Mouse (Mus musculus) embryonic facial prominence, embryonic 11.5 days (tissue): ENCODE data around the gene Smad3. TPM values are rescaled to one million over a fixed set of nuclear protein-coding genes. Genes with fewer than 3 reads are reported as not detected.

Experiments
- ATAC-seq: fragments of 200-750 bp; cut with Nextera tagmentation; replicated peaks from 2 replicates; pipeline ENCODE4 v1.8.0; 2017; ENCODE audit warnings: low read depth; ENCODE audit not compliant: insufficient number of reproducible peaks, low FRiP score, low TSS enrichment
- DNase-seq: peaks from one replicate; pipeline ENCODE4 v3.0.0-alpha.2; 2015; ENCODE audit warnings: low spot score
- H3K27ac ChIP-seq: fragments of 300-500 bp; sonication (generic); replicated peaks from 2 replicates; pipeline ENCODE4 v1.5.1; 2014; ENCODE audit warnings: mild to moderate bottlenecking, low read depth, low read length, control low read depth
- H3K27me3 ChIP-seq: fragments of 300-500 bp; sonication (generic); 2 replicates; pipeline ENCODE4 v1.6.1; 2014; ENCODE audit warnings: mild to moderate bottlenecking, low read length, moderate library complexity, mixed read lengths; ENCODE audit not compliant: control insufficient read depth, insufficient read depth
- H3K36me3 ChIP-seq: fragments of 300-500 bp; sonication (generic); replicated peaks from 2 replicates; pipeline ENCODE4 v1.6.1; 2014; ENCODE audit warnings: low read depth, mild to moderate bottlenecking, low read length, moderate library complexity, mixed read lengths; ENCODE audit not compliant: control insufficient read depth, insufficient read depth
- H3K4me1 ChIP-seq: fragments of 300-500 bp; sonication (generic); 2 replicates; pipeline ENCODE4 v1.6.1; 2014; ENCODE audit warnings: low read length, mixed read lengths; ENCODE audit not compliant: control insufficient read depth, insufficient read depth
- H3K4me2 ChIP-seq: fragments of 300-500 bp; sonication (generic); 2 replicates; pipeline ENCODE4 v1.6.1; 2014; ENCODE audit warnings: low read depth, mild to moderate bottlenecking, control low read depth, low read length, moderate library complexity
- H3K4me3 ChIP-seq: fragments of 300-500 bp; sonication (generic); 2 replicates; pipeline ENCODE4 v1.5.1; 2014; ENCODE audit warnings: low read depth, low read length, control low read depth
- H3K9ac ChIP-seq: fragments of 300-500 bp; sonication (generic); replicated peaks from 2 replicates; pipeline ENCODE4 v1.6.1; 2014; ENCODE audit warnings: mild to moderate bottlenecking, control low read depth, low read length
- H3K9me3 ChIP-seq: fragments of 300-500 bp; sonication (generic); replicated peaks from 2 replicates; pipeline ENCODE4 v1.6.1; 2016; ENCODE audit warnings: mild to moderate bottlenecking, low read length, inconsistent platforms, mixed read lengths; ENCODE audit not compliant: control insufficient read depth
- WGBS: fragments of 180-500 bp; shearing (Covaris S2); extraction: QIAGEN DNeasy Blood & Tissue Kit; methylation state at CpG from one replicate; pipeline ENCODE4 v1.1.7; 2014; 5-methylcytosine and 5-hydroxymethylcytosine counted together
- polyA plus RNA-seq: library from polyadenylated mRNA; unstranded; fragments of >200 nt; fragmentation: Nextera tagmentation; extraction: Ambion mirVana; gene quantifications from 2 replicates; pipeline ENCODE4 v1.2.1, GENCODE M21; 2014

Gene Smad3
- polyA plus RNA-seq, 1 experiment from 2014 or later: 19.0 TPM

DNA sequence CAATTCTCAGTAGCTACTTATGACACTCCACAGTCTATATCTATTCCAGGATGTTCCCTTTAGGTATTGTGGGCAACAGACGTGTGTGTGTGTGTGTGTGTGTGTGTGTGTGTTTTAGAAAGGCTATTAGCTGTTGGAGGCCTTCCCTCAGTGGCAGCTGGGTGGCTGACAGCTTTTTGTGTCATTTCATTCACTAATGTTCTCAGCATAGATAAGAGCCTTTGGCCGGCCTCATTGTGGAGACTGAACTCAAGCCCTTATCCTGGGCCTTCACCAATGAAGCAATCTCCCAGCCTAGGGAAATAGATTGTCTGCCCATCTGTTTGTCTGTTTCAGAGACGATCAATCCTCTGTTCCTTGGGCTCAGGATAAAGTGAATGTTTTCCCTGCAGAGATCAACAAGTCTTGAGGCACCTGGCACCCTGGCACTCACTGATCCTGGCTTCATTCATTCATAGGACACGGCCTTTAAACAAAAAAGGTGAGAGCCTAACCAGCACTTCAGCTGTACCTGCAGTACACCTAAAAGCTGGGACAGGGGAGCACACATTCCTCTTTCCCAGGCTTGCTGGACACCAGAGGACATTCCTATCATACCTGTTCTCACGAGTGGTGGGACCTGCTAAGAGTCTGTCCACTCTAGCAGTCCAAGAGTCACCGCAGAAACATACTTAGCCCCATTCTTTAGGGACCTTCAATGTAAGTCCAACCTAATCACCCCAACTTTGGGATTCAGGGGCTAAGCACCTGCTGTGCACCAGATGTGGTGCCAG, 52.6 kb downstream of the Smad3 start:
- whole genome bisulfite sequencing: 80% methylated on average over 6 of the region's 6 CpGs
- Histone ChIP-seq H3K27ac (no peak overlapping the region), H3K9ac (no peak overlapping the region), H3K4me2 (no peak overlapping the region), H3K27me3 (no peaks in the 10 kb centered on the region), H3K36me3 (no peaks in the 10 kb centered on the region), H3K9me3 (no peaks in the 10 kb centered on the region), H3K4me3 (no peak overlapping the region), H3K4me1 (peaks cover 7% of the 10 kb centered on the region)
- ATAC-seq (no peak), DNase-seq (no peak)

DNA sequence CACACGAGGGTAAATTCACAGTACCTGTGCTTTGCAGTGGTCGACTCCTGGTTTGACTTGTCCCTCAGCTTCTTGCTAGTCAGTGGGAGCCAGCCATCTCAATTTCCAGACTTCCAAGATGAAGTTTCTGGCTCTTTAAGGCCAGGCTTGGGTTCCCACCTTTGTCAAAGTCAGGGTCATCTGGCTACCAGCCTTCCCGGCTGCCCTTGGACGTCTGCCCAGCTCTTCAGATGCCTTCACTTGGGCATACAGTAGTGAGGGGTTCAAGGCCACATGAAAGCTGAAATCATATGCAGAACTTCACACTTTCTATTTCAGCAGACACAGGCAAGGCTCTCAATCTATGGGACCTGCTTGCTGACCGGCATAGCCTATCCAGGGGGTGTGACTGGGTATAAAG, 53.7 kb downstream of the Smad3 start:
- WGBS: 75% methylated on average over 5 of the region's 5 CpGs
- no peak for DNase-seq

DNA sequence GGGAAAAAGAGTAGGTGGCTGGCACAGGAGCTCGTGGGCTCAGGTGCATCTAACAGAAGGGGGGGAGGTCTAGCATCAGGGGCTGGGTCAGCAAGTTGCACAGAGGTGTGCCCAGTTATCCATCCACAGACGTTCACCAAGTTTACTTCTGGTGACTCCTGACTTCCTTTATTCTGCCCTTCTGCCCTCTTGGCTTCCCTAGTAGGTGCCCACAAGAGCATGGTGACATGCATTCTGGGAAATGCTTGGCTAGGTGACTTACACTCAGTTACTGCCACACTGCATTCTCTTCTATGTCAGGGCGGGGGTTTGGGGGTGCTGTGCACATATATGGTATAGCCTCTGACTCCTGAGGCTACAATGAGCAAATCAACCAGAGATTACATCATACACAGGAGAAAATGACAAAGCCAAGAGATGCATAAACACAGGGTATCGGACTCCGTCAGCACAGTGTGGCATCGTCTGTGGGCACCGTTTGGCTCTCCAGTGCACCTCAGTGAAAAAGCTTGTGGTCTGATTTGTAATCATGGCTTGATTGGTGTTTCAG, 54.5 kb downstream of the Smad3 start:
- H3K9me3 ChIP-seq: no peaks in the 10 kb centered on the region
- peaks cover 7% of the 10 kb centered on the region for H3K4me1 ChIP-seq
- H3K9ac ChIP-seq: no peak overlapping the region
- H3K36me3 ChIP-seq: no peaks in the 10 kb centered on the region
- DNase-seq (no peak), ATAC-seq (no peak)
- H3K27me3 ChIP-seq: no peaks in the 10 kb centered on the region
- no peak overlapping the region for H3K4me2 ChIP-seq
- H3K27ac ChIP-seq: no peak overlapping the region
- 80% methylated on average over 7 of the region's 7 CpGs for WGBS
- H3K4me3 ChIP-seq: no peak overlapping the region

More for the DNA sequence above, 53.7 kb downstream of the Smad3 start:
- ATAC-seq: no peak
- Histone ChIP-seq H3K36me3 (no peaks in the 10 kb centered on the region), H3K9ac (no peak overlapping the region), H3K4me1 (peaks cover 7% of the 10 kb centered on the region), H3K9me3 (no peaks in the 10 kb centered on the region), H3K4me2 (no peak overlapping the region), H3K4me3 (no peak overlapping the region), H3K27me3 (no peaks in the 10 kb centered on the region), H3K27ac (no peak overlapping the region)

DNA sequence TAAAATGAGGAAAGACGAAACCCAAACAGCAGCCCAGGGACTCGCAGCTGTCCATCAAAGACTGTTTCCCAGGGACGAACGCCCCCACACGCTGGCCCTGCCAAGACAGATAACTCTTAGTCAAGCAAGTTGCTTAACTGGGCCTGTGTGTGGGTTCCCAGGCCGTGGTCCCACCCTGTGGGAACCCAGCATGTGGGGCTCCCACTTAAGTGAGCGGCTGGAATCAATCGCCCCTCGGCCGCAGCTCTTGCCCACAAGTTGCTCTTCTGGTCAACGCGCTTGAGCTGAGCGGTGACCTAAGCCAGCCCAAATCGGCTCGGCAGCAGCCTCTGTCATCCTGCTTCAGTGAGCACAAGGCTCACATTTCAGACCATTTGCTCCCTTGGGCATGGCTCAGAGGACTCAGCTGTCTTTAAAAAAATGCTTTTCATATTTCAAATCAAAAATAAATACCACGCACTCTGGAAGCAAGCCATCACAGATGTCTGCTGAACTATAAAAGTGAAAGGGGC, 55.2 kb downstream of the Smad3 start:
- H3K27me3 ChIP-seq: no peaks in the 10 kb centered on the region
- no peak overlapping the region for H3K9ac ChIP-seq
- no peaks in the 10 kb centered on the region for H3K36me3 ChIP-seq
- no peak overlapping the region for H3K4me3 ChIP-seq
- no peaks in the 10 kb centered on the region for H3K9me3 ChIP-seq
- peak; percentile 26 for DNase-seq
- peaks cover 11% of the 10 kb centered on the region for H3K4me1 ChIP-seq
- peak; percentile 44; the same call in 1 of the 2 replicates for ATAC-seq
- 41% methylated on average over 16 of the region's 16 CpGs for WGBS
- H3K4me2 ChIP-seq: no peak overlapping the region
- no peak overlapping the region for H3K27ac ChIP-seq

DNA sequence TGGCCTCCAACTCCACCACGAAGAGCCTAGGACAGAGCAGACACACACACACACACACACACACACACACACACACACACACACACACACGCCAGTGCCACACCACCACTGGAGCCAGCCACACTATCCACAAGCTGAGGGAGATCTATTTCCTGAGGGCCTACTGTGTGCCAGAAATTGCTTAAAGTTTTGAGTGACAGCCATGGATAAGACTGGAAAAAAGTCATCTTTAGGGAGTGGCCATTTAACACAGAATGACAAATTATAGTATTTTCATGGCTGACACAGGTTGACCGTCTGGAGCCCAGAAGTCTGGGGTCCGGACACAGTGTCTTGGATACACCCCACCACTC, 55.9 kb downstream of the Smad3 start:
- Histone ChIP-seq H3K4me1 (peaks cover 15% of the 10 kb centered on the region), H3K9ac (no peak overlapping the region), H3K36me3 (no peaks in the 10 kb centered on the region), H3K4me2 (no peak overlapping the region), H3K27ac (no peak overlapping the region), H3K27me3 (no peaks in the 10 kb centered on the region), H3K9me3 (no peaks in the 10 kb centered on the region), H3K4me3 (no peak overlapping the region)
- DNase-seq: no peak
- WGBS: 75% methylated on average over 4 of the region's 4 CpGs
- no peak for ATAC-seq

DNA sequence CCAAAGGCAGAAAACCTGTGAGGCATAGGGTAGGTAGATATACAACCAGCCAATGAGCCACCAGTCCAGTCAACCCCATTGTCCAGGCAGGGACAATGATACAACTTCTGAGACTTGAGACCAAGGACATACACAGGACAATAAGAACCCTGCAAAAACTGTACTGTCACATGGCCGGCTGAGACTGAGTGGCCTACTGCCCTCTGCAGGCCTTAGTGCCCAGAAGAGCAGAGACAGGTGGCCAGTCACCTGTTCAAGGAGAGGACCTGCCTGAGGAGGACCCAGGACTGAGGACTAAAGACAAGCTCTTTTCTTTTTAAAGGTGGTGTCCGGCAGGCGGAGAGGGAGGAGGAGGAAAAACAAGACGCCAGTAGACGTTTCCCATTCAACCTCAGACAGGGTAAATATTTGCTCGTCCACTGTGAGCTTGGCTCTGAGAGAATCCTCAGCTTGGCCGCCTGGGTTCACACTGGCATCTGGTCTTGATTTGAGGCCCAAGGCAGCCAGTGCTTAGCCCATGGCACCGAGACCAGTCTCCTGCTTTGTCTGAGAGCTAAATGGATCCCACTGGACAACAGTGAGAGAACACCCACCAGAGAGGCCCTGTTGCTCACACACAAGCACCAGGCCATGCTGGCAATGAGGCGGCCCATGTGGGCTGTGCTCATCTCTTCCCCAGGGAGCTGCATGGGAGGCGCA, 56.4 kb downstream of the Smad3 start:
- peaks cover 17% of the 10 kb centered on the region for H3K4me1 ChIP-seq
- ATAC-seq (no peak), DNase-seq (peak; percentile 40)
- no peaks in the 10 kb centered on the region for H3K36me3 ChIP-seq
- H3K9me3 ChIP-seq: no peaks in the 10 kb centered on the region
- H3K4me2 ChIP-seq: no peak overlapping the region
- 59% methylated on average over 10 of the region's 10 CpGs for WGBS
- H3K9ac ChIP-seq: no peak overlapping the region
- no peaks in the 10 kb centered on the region for H3K27me3 ChIP-seq
- no peak overlapping the region for H3K4me3 ChIP-seq
- H3K27ac ChIP-seq: no peak overlapping the region

DNA sequence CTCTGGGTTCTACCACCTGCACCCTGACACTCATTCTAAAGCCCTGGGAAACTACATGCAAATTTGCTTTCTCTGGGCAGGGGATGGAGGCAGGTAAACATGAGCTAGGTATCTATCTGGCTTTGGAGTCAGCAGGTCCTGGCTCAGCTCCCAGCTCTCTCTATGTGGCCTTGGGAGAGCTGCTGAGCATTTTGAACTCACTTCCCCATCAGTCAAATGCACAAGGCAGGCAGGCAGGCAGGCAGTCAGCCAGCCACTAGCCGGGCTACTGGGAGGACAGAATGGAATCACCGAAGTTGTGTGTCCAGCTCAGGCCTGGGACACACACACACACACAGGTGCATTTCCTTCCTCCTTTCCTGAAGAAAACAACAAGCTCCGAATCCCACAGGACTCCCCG, 58.6 kb downstream of the Smad3 start:
- ATAC-seq: no peak
- Histone ChIP-seq H3K4me3 (no peak overlapping the region), H3K9ac (no peak overlapping the region), H3K4me2 (no peak overlapping the region), H3K4me1 (peaks cover 14% of the 10 kb centered on the region), H3K9me3 (no peaks in the 10 kb centered on the region), H3K36me3 (no peaks in the 10 kb centered on the region), H3K27me3 (no peaks in the 10 kb centered on the region), H3K27ac (no peak overlapping the region)
- WGBS: 73% methylated on average over 4 of the region's 4 CpGs
- no peak for DNase-seq
